Mouse (Mus musculus) ES-E14 (cell line): ENCODE results near the gene Macrod2. TPM values are rescaled to one million over a fixed set of nuclear protein-coding genes. Genes with fewer than 3 reads are reported as not detected.

Source experiments
- DNase-seq: peaks from one replicate; pipeline ENCODE4 v3.0.0-alpha.2; 2013; ENCODE audit warnings: low read depth, low spot score
- H3K27ac ChIP-seq: 2 replicates; pipeline ENCODE4 v1.5.1; 2012; ENCODE audit warnings: low read depth, mild to moderate bottlenecking, low read length, moderate library complexity, mixed read lengths; ENCODE audit not compliant: poor library complexity, insufficient read depth, severe bottlenecking
- H3K36me3 ChIP-seq: 2 replicates; pipeline ENCODE4 v1.6.1; 2012; ENCODE audit warnings: mild to moderate bottlenecking, low read length, moderate library complexity, mixed read lengths; ENCODE audit not compliant: control insufficient read depth, poor library complexity, insufficient read depth, severe bottlenecking
- H3K4me1 ChIP-seq, 2 experiments: fragments of 150-350 bp in 1 of 2; sonication (generic) in 1 of 2; 2 replicates each; pipeline ENCODE4 v1.6.1; 2012; ENCODE audit warnings: low read length in 2 of 2, mild to moderate bottlenecking in 1 of 2, mixed read lengths in 1 of 2; ENCODE audit not compliant: control insufficient read depth in 2 of 2, insufficient read depth in 2 of 2, poor library complexity in 1 of 2
- H3K4me3 ChIP-seq, 2 experiments: fragments of 150-350 bp in 1 of 2; sonication (generic) in 1 of 2; 2 replicates each; pipeline ENCODE4 v1.5.1; 2012; ENCODE audit warnings: low read length in 2 of 2, low read depth in 1 of 2, mild to moderate bottlenecking in 1 of 2, mixed read lengths in 1 of 2; ENCODE audit not compliant: insufficient read depth in 1 of 2, poor library complexity in 1 of 2, severe bottlenecking in 1 of 2
- H3K9ac ChIP-seq: 2 replicates; pipeline ENCODE4 v1.6.1; 2012; ENCODE audit warnings: low read depth, mild to moderate bottlenecking, low read length, mixed read lengths; ENCODE audit not compliant: poor library complexity, insufficient read depth, severe bottlenecking
- H3K9me3 ChIP-seq: fragments of 150-350 bp; sonication (generic); 2 replicates; pipeline ENCODE4 v1.6.1; 2012; ENCODE audit warnings: low read depth, mild to moderate bottlenecking, low read length; ENCODE audit not compliant: control insufficient read depth, insufficient read depth
- CHD2 ChIP-seq: IDR thresholded peaks from 2 replicates; pipeline ENCODE4 v1.6.1; 2014; ENCODE audit warnings: mild to moderate bottlenecking, low read depth, low read length, inconsistent platforms
- HCFC1 ChIP-seq: IDR thresholded peaks from 2 replicates; pipeline ENCODE4 v1.6.1; 2012; ENCODE audit warnings: low read length, inconsistent platforms, borderline replicate concordance; ENCODE audit not compliant: insufficient read depth
- MAFK ChIP-seq: IDR thresholded peaks from 2 replicates; pipeline ENCODE4 v1.6.1; 2014; ENCODE audit warnings: mild to moderate bottlenecking, low read depth, low read length, inconsistent platforms; ENCODE audit not compliant: insufficient read depth
- ZC3H11A ChIP-seq: IDR thresholded peaks from 2 replicates; pipeline ENCODE4 v1.6.1; 2012; ENCODE audit warnings: low read depth, mild to moderate bottlenecking, inconsistent platforms, low read length, borderline replicate concordance
- ZNF384 ChIP-seq: IDR thresholded peaks from 2 replicates; pipeline ENCODE4 v1.6.1; 2012; ENCODE audit warnings: low read depth, low read length, inconsistent platforms
- in situ Hi-C, 2 experiments: fragments of 600-800 bp; cut with MboI; formaldehyde crosslinking; loops; one replicate each; pipeline ENCODE4 v1.15.1; 2025; ENCODE audit warnings: low sequenced_read_pairs in 2 of 2, inconsistent platforms in 1 of 2; ENCODE audit not compliant: unreplicated experiment in 2 of 2
- total RNA-seq: library from RNA; depleted of rRNA; stranded (reverse); fragments of 300-350 nt; gene quantifications from 2 replicates; pipeline ENCODE4 v1.2.3, GENCODE M21; 2012

Gene Macrod2
- total RNA-seq, 1 experiment, result 12.7 TPM

DNA sequence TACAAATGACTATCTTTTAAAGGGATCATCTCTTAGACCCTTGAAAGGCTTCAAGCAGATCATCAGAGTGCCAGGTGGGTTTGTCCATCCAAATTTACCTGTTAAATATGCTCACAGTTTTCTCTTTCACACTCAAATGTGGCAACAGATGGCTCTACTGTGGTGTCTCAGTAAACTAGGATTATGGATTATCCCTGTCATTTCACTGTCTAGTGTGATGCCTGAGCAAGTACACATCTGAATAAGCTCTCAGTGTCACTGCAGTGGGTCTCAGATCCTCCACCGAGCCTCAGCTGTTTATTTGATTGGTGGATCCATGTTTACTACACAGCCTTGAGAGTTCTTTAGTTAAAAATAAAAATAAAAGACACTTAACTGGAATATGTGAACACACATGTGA is 1343.6 kb downstream of the Macrod2 start:
- no peak overlapping the region for H3K9ac ChIP-seq
- H3K9me3 ChIP-seq, result no peaks in the 10 kb centered on the region
- no peak for DNase-seq
- H3K36me3 ChIP-seq, result no peaks in the 10 kb centered on the region
- H3K27ac ChIP-seq, result no peak overlapping the region
- TF ChIP-seq HCFC1, result no peak
- TF ChIP-seq CHD2, result no peak
- TF ChIP-seq ZC3H11A, result no peak
- no peak for TF ChIP-seq ZNF384
- TF ChIP-seq MAFK, result no peak
- in situ Hi-C loops, result no loop called here
- no peaks in the 10 kb centered on the region for H3K4me1 ChIP-seq
- H3K4me3 ChIP-seq, result no peak overlapping the region

DNA sequence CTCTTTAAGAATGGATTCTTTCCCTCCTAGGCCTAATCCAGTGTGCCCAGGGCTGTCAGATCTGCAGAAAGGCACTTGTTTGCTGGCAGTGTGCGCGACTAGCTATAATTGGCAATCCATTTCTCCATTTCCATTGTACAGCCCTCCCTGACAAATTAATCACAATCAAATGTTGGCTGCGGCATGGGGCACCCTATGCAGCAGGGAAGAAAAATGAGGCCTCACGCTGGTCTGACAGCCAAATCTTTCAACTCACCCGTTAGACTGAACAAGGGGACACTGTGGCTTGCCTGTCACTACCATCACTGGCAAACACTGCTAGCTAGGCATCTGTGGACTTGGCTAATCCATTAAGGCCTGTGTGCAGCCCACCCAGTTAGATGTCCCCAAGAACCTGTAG is 1345.2 kb downstream of the Macrod2 start:
- Histone ChIP-seq H3K4me1 (no peaks in the 10 kb centered on the region), H3K9me3 (no peaks in the 10 kb centered on the region), H3K9ac (no peak overlapping the region), H3K4me3 (no peak overlapping the region), H3K36me3 (no peaks in the 10 kb centered on the region), H3K27ac (no peak overlapping the region)
- in situ Hi-C loops, result no loop called here
- DNase-seq, result no peak
- TF ChIP-seq ZNF384, result no peak
- no peak for TF ChIP-seq MAFK
- no peak for TF ChIP-seq HCFC1
- TF ChIP-seq ZC3H11A, result no peak
- TF ChIP-seq CHD2, result no peak

DNA sequence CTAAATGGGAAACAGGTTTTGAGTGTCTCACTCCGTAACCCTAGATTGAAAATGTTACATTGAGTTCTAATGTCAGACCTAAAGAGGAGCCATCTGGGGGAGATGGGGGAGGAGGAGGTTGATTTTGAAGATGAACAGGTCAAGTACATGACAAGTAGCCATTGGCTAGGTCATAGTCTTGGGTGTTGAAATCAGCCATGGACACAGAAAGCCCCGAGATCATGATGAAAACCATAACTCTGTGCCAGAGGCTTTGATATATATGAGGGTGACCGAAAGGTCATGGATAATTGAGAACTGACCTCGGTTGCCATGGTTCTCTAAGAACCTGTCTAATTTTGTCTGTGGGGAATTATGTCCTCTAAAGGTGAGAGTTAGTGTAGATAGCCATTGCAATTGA is 1405.1 kb downstream of the Macrod2 start:
- Histone ChIP-seq H3K4me1 (no peaks in the 10 kb centered on the region), H3K27ac (no peak overlapping the region), H3K9me3 (no peaks in the 10 kb centered on the region), H3K9ac (no peak overlapping the region), H3K4me3 (no peak overlapping the region), H3K36me3 (no peaks in the 10 kb centered on the region)
- TF ChIP-seq MAFK, result no peak
- in situ Hi-C loops, result no loop called here
- no peak for DNase-seq

DNA sequence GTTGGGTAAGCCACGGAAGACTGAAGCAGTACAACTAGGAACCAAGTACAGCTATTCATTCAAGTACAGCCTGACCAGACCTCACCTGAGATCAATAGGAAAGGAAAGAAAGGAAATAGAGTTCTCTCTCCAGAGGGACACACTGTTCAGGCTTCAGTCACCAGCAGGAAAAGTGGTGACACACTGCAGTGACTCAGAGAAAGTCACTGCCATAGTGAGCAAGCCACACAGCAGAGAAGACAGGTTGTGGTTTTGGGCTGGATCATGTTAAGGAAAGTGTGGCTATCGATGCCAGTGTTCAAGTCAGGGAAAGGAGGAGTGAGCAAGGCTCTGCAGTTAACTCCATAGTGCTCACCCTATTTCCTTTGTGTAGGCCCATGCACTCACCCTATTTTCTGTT is 1405.8 kb downstream of the Macrod2 start:
- no peak overlapping the region for H3K4me3 ChIP-seq
- no peak overlapping the region for H3K9ac ChIP-seq
- H3K9me3 ChIP-seq, result no peaks in the 10 kb centered on the region
- no peak for TF ChIP-seq MAFK
- TF ChIP-seq CHD2, result no peak
- TF ChIP-seq ZC3H11A, result no peak
- no peak for TF ChIP-seq ZNF384
- no peak for TF ChIP-seq HCFC1
- DNase-seq, result no peak
- H3K36me3 ChIP-seq, result no peaks in the 10 kb centered on the region
- in situ Hi-C loops, result no loop called here
- H3K4me1 ChIP-seq, result no peaks in the 10 kb centered on the region
- H3K27ac ChIP-seq, result no peak overlapping the region

DNA sequence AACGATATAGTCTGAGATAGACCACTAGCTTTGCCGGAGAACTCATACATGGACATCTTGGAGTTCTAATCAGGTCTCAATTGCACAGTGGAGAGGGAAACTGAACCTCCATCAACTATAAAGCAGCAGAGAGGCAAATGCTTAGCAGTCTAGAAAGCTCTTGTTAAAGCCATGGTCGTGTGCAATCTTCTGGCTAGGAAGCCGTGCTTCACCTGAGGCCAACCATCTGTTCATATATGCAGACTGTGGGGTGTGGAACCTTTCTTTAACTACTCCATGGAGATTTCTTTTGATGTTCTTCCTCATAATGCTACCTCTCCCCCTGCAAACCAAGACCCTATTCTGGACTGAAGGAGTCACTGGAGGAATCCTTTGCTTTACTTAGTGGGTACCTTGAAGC is 1421.2 kb downstream of the Macrod2 start:
- Histone ChIP-seq H3K4me3 (no peak overlapping the region), H3K9me3 (no peaks in the 10 kb centered on the region), H3K9ac (no peak overlapping the region), H3K36me3 (no peaks in the 10 kb centered on the region), H3K4me1 (no peaks in the 10 kb centered on the region), H3K27ac (no peak overlapping the region)
- in situ Hi-C loops, result no loop called here
- TF ChIP-seq MAFK (no peak), CHD2 (no peak), ZC3H11A (no peak), ZNF384 (no peak), HCFC1 (no peak)
- DNase-seq, result no peak
